Mouse (Mus musculus): Measurements from ENCODE around the gene Rgs12. TPM values are rescaled to one million over a fixed set of nuclear protein-coding genes. Genes with fewer than 3 reads are reported as not detected.

Rgs12 gene
- polyA plus RNA-seq, 1 experiment from 2014 or later: 29.3 TPM

Small RNAs within 50 kb of the gene (microRNA-seq; reads per million reads assigned to microRNA genes)
- 4.2 reads per million, percentile 17 among the genes with 10 or more reads in this experiment for gene Mir3097

Other genes with a start within 250 kb of the Rgs12 start
- 15.9 and 21.4 TPM in 2 replicates for gene Htt, start 187.7 kb upstream of the Rgs12 start, polyA plus RNA-seq (2014; fragmentation: Nextera tagmentation; extraction: Ambion mirVana)
- gene Msantd1, start 41.4 kb upstream of the Rgs12 start, polyA plus RNA-seq (2014; fragmentation: Nextera tagmentation; extraction: Ambion mirVana): 0.84 and 1.0 TPM in 2 replicates
- 0.76 and 0.96 TPM in 2 replicates for gene Hgfac, start 92.1 kb downstream of the Rgs12 start, polyA plus RNA-seq (2014; fragmentation: Nextera tagmentation; extraction: Ambion mirVana)
- gene Dok7, start 107.3 kb downstream of the Rgs12 start, polyA plus RNA-seq (2014; fragmentation: Nextera tagmentation; extraction: Ambion mirVana): 0.35 and 0.37 TPM in 2 replicates
- gene Lrpap1, start 156.3 kb downstream of the Rgs12 start, polyA plus RNA-seq (2014; fragmentation: Nextera tagmentation; extraction: Ambion mirVana): 134 and 160 TPM in 2 replicates

All from kidney, embryonic 14.5 days (tissue).